In the genomic region with DNA sequence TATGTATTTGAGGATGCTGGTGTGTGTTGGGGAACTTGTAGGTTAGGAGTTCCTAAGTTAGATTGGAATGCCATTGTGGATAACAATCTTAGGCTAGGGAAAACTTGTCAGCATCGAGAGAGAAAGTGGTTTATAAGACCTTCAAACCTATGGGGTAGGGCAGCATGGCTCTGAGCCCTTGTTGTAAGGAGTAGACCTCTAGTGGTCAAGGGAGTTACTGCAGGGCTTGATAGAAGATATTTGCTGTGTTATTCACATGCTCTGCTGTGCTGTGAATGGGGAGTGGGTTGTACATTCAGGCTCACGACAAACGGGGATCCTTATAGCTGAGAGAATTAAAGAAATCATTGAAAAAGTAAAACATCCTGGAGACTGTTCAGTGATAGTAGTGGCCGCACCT, we compare ENCODE assay signal across 8 mouse cellular contexts. TPM values are rescaled to one million over a fixed set of nuclear protein-coding genes. Genes with fewer than 3 reads are reported as not detected.
DNase-seq lines count a peak whose midpoint lies in the region; ATAC-seq and TF ChIP-seq lines count a peak whose summit lies in the region.

No protein-coding gene starts in this region.

- 0 out of 2 replicates have a peak, but pooled peaks have one; percentile 63 for ATAC-seq in common myeloid progenitor, adult 5-6 weeks (replicated peaks; ENCODE audit: low read depth, poor library complexity, severe bottlenecking)
- no peak for ATAC-seq in monocyte, adult 5-6 weeks (replicated peaks; ENCODE audit: insufficient number of reproducible peaks, low FRiP score, low TSS enrichment, poor library complexity, severe bottlenecking)

- TF ChIP-seq POLR2A in spleen, adult 2 months (IDR thresholded peaks at IDR 0.05; ENCODE audit: low read depth, low read length) = no peak

- WGBS in spleen, adult 2 months = 38% methylated on average over 4 of the region's 4 CpGs

- H3K4me1 ChIP-seq in spleen, adult 2 months (ENCODE audit: control insufficient read depth, insufficient read depth, insufficient read length) = no peaks in the 10 kb centered on the region

- DNase-seq in gastrocnemius, adult 18-20 months (ENCODE audit: low spot score) = peak; percentile 62
- no peak for DNase-seq in gastrocnemius, adult 8-10 months (ENCODE audit: low spot score in 2 of 2)
- peak in 1 of 2 experiments; percentile 5 for DNase-seq in spleen, adult 2 months (ENCODE audit: low read depth in 1 of 2, low spot score in 2 of 2)
- DNase-seq in spleen, postnatal 4 days (ENCODE audit: low spot score in 2 of 2) = no peak
- DNase-seq in kidney, adult 8-10 months = peak; percentile 29 to 51
- peak; percentile 60 for DNase-seq in lung, postnatal 25 days (ENCODE audit: low spot score)

- H3K36me3 ChIP-seq in spleen, adult 2 months (ENCODE audit: control insufficient read depth, insufficient read depth, low read length) = no peaks in the 10 kb centered on the region

- H3K27me3 ChIP-seq in spleen, adult 2 months (ENCODE audit: control insufficient read depth, insufficient read depth, low read length) = no peaks in the 10 kb centered on the region

- no peak overlapping the region for H3K4me3 ChIP-seq in spleen, adult 2 months (ENCODE audit: extremely low read depth, insufficient read depth, insufficient read length)

- no peak overlapping the region for H3K27ac ChIP-seq in spleen, adult 2 months (ENCODE audit: insufficient read depth, low read length)

- TF ChIP-seq CTCF in spleen, adult 2 months (IDR thresholded peaks at IDR 0.05; ENCODE audit: extremely low read depth, insufficient read depth, insufficient read length, insufficient replicate concordance) = peak; percentile 8; the same call in 1 of the 2 replicates

RNA-seq across cellular contexts. Expression of gene Rora, which starts 35.8 kb away (rescaled TPM):
- total RNA-seq in gastrocnemius, adult 18-20 months (2021) = 10 to 100 TPM; 73.5 to 85.0 TPM
- 100 to 1,000 TPM; 103 to 117 (median 104) TPM for total RNA-seq in gastrocnemius, adult 8-10 months (2022)
- polyA plus RNA-seq in spleen, adult 2 months (2012; rRNA removed) = 1.7 and 2.3 TPM in 2 replicates
- total RNA-seq in common myeloid progenitor, adult 5-6 weeks (2017) = 1.1 and 5.6 TPM in 2 replicates
- total RNA-seq in monocyte, adult 5-6 weeks (2017) = 3.4 to 5.8 TPM (median 4.6 TPM) in 3 replicates

Comparison
In these comparisons a context has a peak if more than half of its experiments do, and no peak if none do; other contexts are left out.
1. DNase-seq: peak in gastrocnemius, adult 18-20 months (single experiment), kidney, adult 8-10 months (2 of 2) and lung, postnatal 25 days (single experiment); none in gastrocnemius, adult 8-10 months (0 of 2) and spleen, postnatal 4 days (0 of 2).
2. RNA of gene Rora, which starts 35.8 kb away (total RNA-seq): 103 to 117 TPM in gastrocnemius, adult 8-10 months and 73.5 to 85.0 TPM in gastrocnemius, adult 18-20 months; 3.4 to 5.8 TPM in monocyte, adult 5-6 weeks and 1.1 to 5.6 TPM in common myeloid progenitor, adult 5-6 weeks; every median in the first group is over 10 times any median in the second.